Mouse (Mus musculus): ENCODE results near the gene Slc22a5. TPM values are rescaled to one million over a fixed set of nuclear protein-coding genes. Genes with fewer than 3 reads are reported as not detected.
"Not testable (repeated sequence)": the region's sequence is repeated elsewhere in the genome, so short reads cannot be mapped to it uniquely, and the experiment has no call there.

The Slc22a5 gene
- polyA plus RNA-seq (2014; fragmentation: Nextera tagmentation; extraction: Ambion mirVana), result 10.9 and 11.4 TPM in 2 replicates

GRCm38 (mm10) chr11:53891505-53892451, at the start of gene Slc22a5:
Slc22a5 (minus strand) TSS chr11:53891660.
- peak within 1 kb of the TSS; percentile 66 for H3K9ac ChIP-seq (replicated peaks; ENCODE audit: low read depth, low read length)
- no peaks in the 10 kb centered on the region for H3K36me3 ChIP-seq (ENCODE audit: control insufficient read depth, insufficient read depth, low read length)
- 4% methylated on average over 61 of the region's 63 CpGs for WGBS
- H3K4me3 ChIP-seq (ENCODE audit: low read depth, low read length), result peak within 1 kb of the TSS; percentile 57
- H3K27ac ChIP-seq (ENCODE audit: low read depth, low read length), result peak within 1 kb of the TSS; percentile 44; the same call in 1 of the 2 replicates
- peak within 1 kb of the TSS; percentile 81 for H3K4me2 ChIP-seq (ENCODE audit: low read depth, low read length)
- H3K27me3 ChIP-seq (ENCODE audit: control insufficient read depth, insufficient read depth, low read length), result no peaks in the 10 kb centered on the region
- peak; percentile 98 for ATAC-seq (ENCODE audit: low read depth)
- H3K4me1 ChIP-seq (ENCODE audit: control insufficient read depth, insufficient read depth, low read length), result peaks cover 7% of the 10 kb centered on the region
- no peaks in the 10 kb centered on the region for H3K9me3 ChIP-seq (ENCODE audit: control insufficient read depth, low read length)

GRCm38 (mm10) chr11:53931944-53932318, 40.5 kb upstream of the Slc22a5 start:
- 80% methylated on average over 4 of the region's 4 CpGs for WGBS
- H3K36me3 ChIP-seq (ENCODE audit: control insufficient read depth, insufficient read depth, low read length); H3K4me2 ChIP-seq (ENCODE audit: low read depth, low read length); H3K27me3 ChIP-seq (ENCODE audit: control insufficient read depth, insufficient read depth, low read length); H3K27ac ChIP-seq (ENCODE audit: low read depth, low read length); H3K4me3 ChIP-seq (ENCODE audit: low read depth, low read length); H3K9me3 ChIP-seq (ENCODE audit: control insufficient read depth, low read length); H3K9ac ChIP-seq (replicated peaks; ENCODE audit: low read depth, low read length); H3K4me1 ChIP-seq (ENCODE audit: control insufficient read depth, insufficient read depth, low read length); ATAC-seq (ENCODE audit: low read depth): not testable (repeated sequence)

- no peaks in the 10 kb centered on the region for H3K9me3 ChIP-seq (ENCODE audit: control insufficient read depth, low read length)
- WGBS, result 38% methylated on average over 17 of the region's 17 CpGs
- H3K27me3 ChIP-seq (ENCODE audit: control insufficient read depth, insufficient read depth, low read length), result no peaks in the 10 kb centered on the region
- ATAC-seq (ENCODE audit: low read depth), result no peak
- H3K27ac ChIP-seq (ENCODE audit: low read depth, low read length), result no peak overlapping the region
- no peaks in the 10 kb centered on the region for H3K4me1 ChIP-seq (ENCODE audit: control insufficient read depth, insufficient read depth, low read length)
- H3K4me3 ChIP-seq (ENCODE audit: low read depth, low read length), result no peak overlapping the region
- H3K4me2 ChIP-seq (ENCODE audit: low read depth, low read length), result no peak overlapping the region
- no peak overlapping the region for H3K9ac ChIP-seq (replicated peaks; ENCODE audit: low read depth, low read length)
- no peaks in the 10 kb centered on the region for H3K36me3 ChIP-seq (ENCODE audit: control insufficient read depth, insufficient read depth, low read length)
These were observed 39.9 kb upstream of the Slc22a5 start for GRCm38 (mm10) chr11:53931091-53931943.

- no peak overlapping the region for H3K4me3 ChIP-seq (ENCODE audit: low read depth, low read length)
- H3K9me3 ChIP-seq (ENCODE audit: control insufficient read depth, low read length), result no peaks in the 10 kb centered on the region
- H3K4me2 ChIP-seq (ENCODE audit: low read depth, low read length), result no peak overlapping the region
- WGBS, result 85% methylated on average over 3 of the region's 3 CpGs
- no peaks in the 10 kb centered on the region for H3K36me3 ChIP-seq (ENCODE audit: control insufficient read depth, insufficient read depth, low read length)
- H3K9ac ChIP-seq (replicated peaks; ENCODE audit: low read depth, low read length), result no peak overlapping the region
- H3K27ac ChIP-seq (ENCODE audit: low read depth, low read length), result no peak overlapping the region
- no peaks in the 10 kb centered on the region for H3K4me1 ChIP-seq (ENCODE audit: control insufficient read depth, insufficient read depth, low read length)
- no peaks in the 10 kb centered on the region for H3K27me3 ChIP-seq (ENCODE audit: control insufficient read depth, insufficient read depth, low read length)
- no peak for ATAC-seq (ENCODE audit: low read depth)
These were observed 38.3 kb upstream of the Slc22a5 start for GRCm38 (mm10) chr11:53929741-53930140.

GRCm38 (mm10) chr11:53928585-53928984, 37.1 kb upstream of the Slc22a5 start:
- Histone ChIP-seq H3K27me3 (ENCODE audit: control insufficient read depth, insufficient read depth, low read length) (no peaks in the 10 kb centered on the region), H3K36me3 (ENCODE audit: control insufficient read depth, insufficient read depth, low read length) (no peaks in the 10 kb centered on the region), H3K4me3 (ENCODE audit: low read depth, low read length) (no peak overlapping the region), H3K27ac (ENCODE audit: low read depth, low read length) (no peak overlapping the region), H3K9ac (replicated peaks; ENCODE audit: low read depth, low read length) (no peak overlapping the region), H3K4me2 (ENCODE audit: low read depth, low read length) (no peak overlapping the region), H3K4me1 (ENCODE audit: control insufficient read depth, insufficient read depth, low read length) (no peaks in the 10 kb centered on the region), H3K9me3 (ENCODE audit: control insufficient read depth, low read length) (no peaks in the 10 kb centered on the region)
- no peak for ATAC-seq (ENCODE audit: low read depth)
- 84% methylated on average over 3 of the region's 3 CpGs for WGBS

DNA sequence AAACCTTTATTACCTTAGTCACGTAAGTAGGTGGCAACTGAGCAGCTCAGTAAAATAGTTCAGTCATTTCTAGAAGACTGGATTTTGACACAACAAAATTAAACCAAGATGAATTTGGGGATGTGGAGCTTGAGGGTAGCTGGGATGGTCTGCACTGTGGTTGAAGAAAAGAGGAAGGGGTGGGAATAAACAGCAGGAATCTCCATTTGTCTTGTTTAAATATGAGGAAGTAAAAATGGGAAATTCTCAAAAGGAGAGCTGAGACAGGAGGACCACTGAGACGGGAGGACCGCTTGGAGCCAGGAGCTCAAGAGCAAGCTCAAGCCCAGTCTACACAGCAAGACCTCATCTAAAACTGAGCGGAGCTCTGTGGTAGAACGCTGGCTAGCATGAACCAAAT, 34.8 kb upstream of the Slc22a5 start:
- ATAC-seq (ENCODE audit: low read depth), result no peak
- WGBS, result 95% methylated on average over 5 of the region's 5 CpGs
- no peaks in the 10 kb centered on the region for H3K4me1 ChIP-seq (ENCODE audit: control insufficient read depth, insufficient read depth, low read length)
- no peak overlapping the region for H3K4me3 ChIP-seq (ENCODE audit: low read depth, low read length)
- no peak overlapping the region for H3K9ac ChIP-seq (replicated peaks; ENCODE audit: low read depth, low read length)
- no peaks in the 10 kb centered on the region for H3K27me3 ChIP-seq (ENCODE audit: control insufficient read depth, insufficient read depth, low read length)
- no peak overlapping the region for H3K27ac ChIP-seq (ENCODE audit: low read depth, low read length)
- no peaks in the 10 kb centered on the region for H3K9me3 ChIP-seq (ENCODE audit: control insufficient read depth, low read length)
- H3K36me3 ChIP-seq (ENCODE audit: control insufficient read depth, insufficient read depth, low read length), result no peaks in the 10 kb centered on the region
- no peak overlapping the region for H3K4me2 ChIP-seq (ENCODE audit: low read depth, low read length)

DNA sequence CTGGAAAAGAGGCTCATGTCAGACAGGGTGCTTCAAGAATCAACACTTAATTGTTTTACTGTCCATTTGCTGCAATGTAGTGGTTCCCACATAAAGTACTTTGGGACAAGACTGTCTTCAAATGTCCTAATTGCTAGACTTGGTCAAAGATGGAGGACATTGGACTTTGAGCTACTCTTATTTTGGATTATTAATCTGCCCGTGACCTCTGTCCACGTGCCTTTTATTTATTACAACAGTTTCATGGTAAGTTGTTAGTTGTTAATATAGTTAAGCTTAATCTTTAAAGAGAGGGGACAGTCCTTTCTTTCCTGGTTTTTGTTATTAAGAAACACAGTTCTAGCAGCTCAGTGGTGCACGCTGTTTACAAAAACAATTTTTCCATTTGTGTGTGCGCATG, 27.4 kb upstream of the Slc22a5 start:
- Histone ChIP-seq H3K4me3 (ENCODE audit: low read depth, low read length) (no peak overlapping the region), H3K4me1 (ENCODE audit: control insufficient read depth, insufficient read depth, low read length) (no peaks in the 10 kb centered on the region), H3K36me3 (ENCODE audit: control insufficient read depth, insufficient read depth, low read length) (no peaks in the 10 kb centered on the region), H3K9me3 (ENCODE audit: control insufficient read depth, low read length) (no peaks in the 10 kb centered on the region), H3K4me2 (ENCODE audit: low read depth, low read length) (no peak overlapping the region), H3K27me3 (ENCODE audit: control insufficient read depth, insufficient read depth, low read length) (no peaks in the 10 kb centered on the region), H3K9ac (replicated peaks; ENCODE audit: low read depth, low read length) (no peak overlapping the region), H3K27ac (ENCODE audit: low read depth, low read length) (no peak overlapping the region)
- no peak for ATAC-seq (ENCODE audit: low read depth)
- WGBS, result 93% methylated on average over 4 of the region's 4 CpGs

GRCm38 (mm10) chr11:53911011-53911410, 19.6 kb upstream of the Slc22a5 start:
- Histone ChIP-seq H3K36me3 (ENCODE audit: control insufficient read depth, insufficient read depth, low read length) (no peaks in the 10 kb centered on the region), H3K27me3 (ENCODE audit: control insufficient read depth, insufficient read depth, low read length) (no peaks in the 10 kb centered on the region), H3K9me3 (ENCODE audit: control insufficient read depth, low read length) (no peaks in the 10 kb centered on the region), H3K27ac (ENCODE audit: low read depth, low read length) (no peak overlapping the region), H3K4me2 (ENCODE audit: low read depth, low read length) (no peak overlapping the region), H3K4me1 (ENCODE audit: control insufficient read depth, insufficient read depth, low read length) (no peaks in the 10 kb centered on the region), H3K9ac (replicated peaks; ENCODE audit: low read depth, low read length) (no peak overlapping the region), H3K4me3 (ENCODE audit: low read depth, low read length) (no peak overlapping the region)
- no peak for ATAC-seq (ENCODE audit: low read depth)
- 91% methylated on average over 4 of the region's 4 CpGs for WGBS

GRCm38 (mm10) chr11:53908686-53909085, 17.2 kb upstream of the Slc22a5 start:
- Histone ChIP-seq H3K9ac (replicated peaks; ENCODE audit: low read depth, low read length) (no peak overlapping the region), H3K4me3 (ENCODE audit: low read depth, low read length) (no peak overlapping the region), H3K4me2 (ENCODE audit: low read depth, low read length) (no peak overlapping the region), H3K36me3 (ENCODE audit: control insufficient read depth, insufficient read depth, low read length) (no peaks in the 10 kb centered on the region), H3K4me1 (ENCODE audit: control insufficient read depth, insufficient read depth, low read length) (no peaks in the 10 kb centered on the region), H3K9me3 (ENCODE audit: control insufficient read depth, low read length) (no peaks in the 10 kb centered on the region), H3K27ac (ENCODE audit: low read depth, low read length) (no peak overlapping the region), H3K27me3 (ENCODE audit: control insufficient read depth, insufficient read depth, low read length) (no peaks in the 10 kb centered on the region)
- 94% methylated on average over 8 of the region's 8 CpGs for WGBS
- ATAC-seq (ENCODE audit: low read depth), result no peak
